Mouse (Mus musculus) MEL (cell line): ENCODE data around the gene Kcnc2.

Experiments
- CTCF ChIP-seq, 3 experiments: IDR thresholded peaks in 2 of 3; conservative IDR thresholded peaks in 1 of 3; 2 replicates each; pipeline ENCODE4 v1.5.1; 2011 to 2012; ENCODE audit warnings: low read length in 3 of 3, low read depth in 2 of 3, mild to moderate bottlenecking in 2 of 3, improper control_type of control experiment in 1 of 3, inconsistent platforms in 1 of 3, mixed read lengths in 1 of 3, moderate library complexity in 1 of 3; ENCODE audit not compliant: control insufficient read depth in 1 of 3, insufficient read depth in 1 of 3, poor library complexity in 1 of 3, severe bottlenecking in 1 of 3
- EP300 ChIP-seq, 2 experiments: IDR thresholded peaks; 2 replicates each; pipeline ENCODE4 v1.6.1; 2011; ENCODE audit warnings: improper control_type of control experiment in 2 of 2, low read length in 2 of 2, low read depth in 1 of 2, mild to moderate bottlenecking in 1 of 2
- GATA1 ChIP-seq: IDR thresholded peaks from 2 replicates; pipeline ENCODE4 v1.6.1; 2011; ENCODE audit warnings: low read depth, low read length, improper control_type of control experiment
- JUND ChIP-seq: IDR thresholded peaks from 2 replicates; pipeline ENCODE4 v1.6.1; 2011; ENCODE audit warnings: low read depth, mild to moderate bottlenecking, improper control_type of control experiment, low read length
- NRF1 ChIP-seq: IDR thresholded peaks from 2 replicates; pipeline ENCODE4 v1.6.1; 2014; ENCODE audit warnings: low read depth, mild to moderate bottlenecking, inconsistent platforms, low read length, improper control_type of control experiment, moderate library complexity; ENCODE audit not compliant: poor library complexity, insufficient read depth, severe bottlenecking
- POLR2A ChIP-seq, 2 experiments: IDR thresholded peaks; 2 replicates each; pipeline ENCODE4 v1.6.1; 2011 to 2012; ENCODE audit warnings: low read length in 2 of 2, mild to moderate bottlenecking in 2 of 2, control low read depth in 1 of 2, improper control_type of control experiment in 1 of 2, low read depth in 1 of 2, moderate library complexity in 1 of 2; ENCODE audit not compliant: control insufficient read depth in 1 of 2, insufficient read depth in 1 of 2, poor library complexity in 1 of 2
- RAD21 ChIP-seq: IDR thresholded peaks from 2 replicates; pipeline ENCODE4 v1.6.1; 2011; ENCODE audit warnings: mild to moderate bottlenecking, low read depth, low read length, improper control_type of control experiment
- RCOR1 ChIP-seq: IDR thresholded peaks from 2 replicates; pipeline ENCODE4 v1.6.1; 2012; ENCODE audit warnings: low read depth, mild to moderate bottlenecking, inconsistent platforms, low read length, improper control_type of control experiment
- SIN3A ChIP-seq: IDR thresholded peaks from 2 replicates; pipeline ENCODE4 v1.6.1; 2012; ENCODE audit warnings: low read length, improper control_type of control experiment, inconsistent platforms
- ZKSCAN1 ChIP-seq: IDR thresholded peaks from 2 replicates; pipeline ENCODE4 v1.6.1; 2012; ENCODE audit warnings: low read depth, mild to moderate bottlenecking, inconsistent platforms, low read length, improper control_type of control experiment, moderate library complexity
- ZMIZ1 ChIP-seq: IDR thresholded peaks from 2 replicates; pipeline ENCODE4 v1.6.1; 2012; ENCODE audit warnings: low read depth, mild to moderate bottlenecking, inconsistent platforms, low read length, improper control_type of control experiment, moderate library complexity

DNA sequence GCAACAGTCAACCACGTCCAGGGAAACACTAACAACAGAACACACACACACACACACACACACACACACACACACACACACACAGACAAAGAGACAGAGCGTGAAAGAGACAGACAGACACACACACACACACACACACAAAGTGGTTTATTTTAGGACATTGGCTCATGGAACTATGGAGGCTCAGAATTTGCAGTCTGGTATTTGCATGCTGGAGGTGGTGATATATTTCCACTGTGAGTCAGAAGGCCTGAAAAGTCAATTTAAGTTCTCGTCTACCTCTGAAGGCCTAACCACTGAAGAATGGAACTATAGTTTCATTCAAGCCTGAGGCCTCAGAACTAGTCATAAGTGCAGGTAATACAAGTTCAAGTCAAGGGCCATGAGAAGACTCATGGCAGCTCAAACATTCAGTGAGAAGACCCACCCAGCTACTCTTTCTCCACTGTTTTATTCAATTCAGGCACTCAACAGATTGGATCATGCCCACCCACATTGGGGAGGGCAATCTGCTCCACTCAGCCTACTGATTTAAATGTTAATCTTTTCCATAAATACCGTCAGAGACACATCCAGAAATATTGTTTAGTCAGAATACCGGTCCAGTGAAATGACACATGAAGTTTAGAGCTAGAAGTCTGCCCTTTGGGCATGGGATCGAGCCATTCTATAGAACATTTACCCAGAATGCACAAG lies 197.9 kb downstream of the Kcnc2 start:
- TF ChIP-seq CTCF (IDR thresholded peaks at IDR 0.05 in 2 of 3, conservative IDR thresholded peaks at IDR 0.05 in 1 of 3; ENCODE audit: control insufficient read depth in 1 of 3, insufficient read depth in 1 of 3, low read depth in 2 of 3, low read length in 3 of 3, poor library complexity in 1 of 3, severe bottlenecking in 1 of 3) (no peak), ZMIZ1 (no peak), EP300 (IDR thresholded peaks at IDR 0.05; ENCODE audit: low read depth in 1 of 2, low read length in 2 of 2) (no peak), POLR2A (IDR thresholded peaks at IDR 0.05; ENCODE audit: control insufficient read depth in 1 of 2, insufficient read depth in 1 of 2, low read depth in 1 of 2, low read length in 2 of 2, poor library complexity in 1 of 2) (no peak), SIN3A (no peak), NRF1 (no peak), GATA1 (no peak), JUND (no peak), RAD21 (no peak), RCOR1 (no peak), ZKSCAN1 (no peak)
